Mouse (Mus musculus): ENCODE results near the gene 4932438H23Rik. TPM values are rescaled to one million over a fixed set of nuclear protein-coding genes. Genes with fewer than 3 reads are reported as not detected.
"Not testable (repeated sequence)": the region's sequence is repeated elsewhere in the genome, so short reads cannot be mapped to it uniquely, and the experiment has no call there.

4932438H23Rik gene
- total and polyA plus RNA-seq, 3 experiments: 0.07 to 4.6 (median 0.98) TPM

GRCm38 (mm10) chr16:91083002-91083646 lies 11.8 kb downstream of the 4932438H23Rik start:
- peaks cover 36% of the 10 kb centered on the region for H3K4me1 ChIP-seq (ENCODE audit: insufficient read depth, low read depth, low read length)
- H3K27me3 ChIP-seq (ENCODE audit: insufficient read depth, low read length): no peaks in the 10 kb centered on the region
- DNase-seq (ENCODE audit: low spot score) (no peak), ATAC-seq (ENCODE audit: extremely low read depth, insufficient number of reproducible peaks, low FRiP score, poor library complexity, severe bottlenecking) (no peak)
- no peak for TF ChIP-seq CTCF (IDR thresholded peaks at IDR 0.05; ENCODE audit: low read depth, low read length)
- no peak for TF ChIP-seq GATA2 (IDR thresholded peaks at IDR 0.05; ENCODE audit: borderline replicate concordance, low read depth, low read length)
- TF ChIP-seq TAL1 (conservative IDR thresholded peaks at IDR 0.05; ENCODE audit: low read depth, low read length): no peak
- H3K36me3 ChIP-seq (replicated peaks): no peaks in the 10 kb centered on the region
- H3K9me3 ChIP-seq (replicated peaks): peaks cover 13% of the 10 kb centered on the region
- no peak overlapping the region for H3K4me3 ChIP-seq (ENCODE audit: low read depth, low read length)

GRCm38 (mm10) chr16:91081508-91081907 lies 13.4 kb downstream of the 4932438H23Rik start:
- DNase-seq (ENCODE audit: low spot score) (peak; percentile 70), ATAC-seq (ENCODE audit: extremely low read depth, insufficient number of reproducible peaks, low FRiP score, poor library complexity, severe bottlenecking) (peak; percentile 69)
- peaks cover 12% of the 10 kb centered on the region for H3K9me3 ChIP-seq (replicated peaks)
- H3K4me1 ChIP-seq (ENCODE audit: insufficient read depth, low read depth, low read length): peaks cover 38% of the 10 kb centered on the region
- H3K27me3 ChIP-seq (ENCODE audit: insufficient read depth, low read length): no peaks in the 10 kb centered on the region
- TF ChIP-seq CTCF (IDR thresholded peaks at IDR 0.05; ENCODE audit: low read depth, low read length) (peak; percentile 27; the same call in 1 of the 2 replicates), GATA1 (IDR thresholded peaks at IDR 0.05; ENCODE audit: borderline replicate concordance, low read length) (no peak), GATA2 (IDR thresholded peaks at IDR 0.05; ENCODE audit: borderline replicate concordance, low read depth, low read length) (no peak)
- no peaks in the 10 kb centered on the region for H3K36me3 ChIP-seq (replicated peaks)
- no peak overlapping the region for H3K4me3 ChIP-seq (ENCODE audit: low read depth, low read length)

- no peak for TF ChIP-seq GATA1 (IDR thresholded peaks at IDR 0.05; ENCODE audit: borderline replicate concordance, low read length)
- TF ChIP-seq CTCF (IDR thresholded peaks at IDR 0.05; ENCODE audit: low read depth, low read length): peak; percentile 35; the same call in 1 of the 2 replicates
- no peak for TF ChIP-seq TAL1 (conservative IDR thresholded peaks at IDR 0.05; ENCODE audit: low read depth, low read length)
- no peak for TF ChIP-seq POLR2AphosphoS5 (IDR thresholded peaks at IDR 0.05; ENCODE audit: insufficient replicate concordance, low read depth, low read length)
- Histone ChIP-seq H3K9me3 (replicated peaks) (no peaks in the 10 kb centered on the region), H3K27me3 (ENCODE audit: insufficient read depth, low read length) (peaks cover under 1% of the 10 kb centered on the region; the same call in 1 of the 2 replicates), H3K4me3 (ENCODE audit: low read depth, low read length) (no peak overlapping the region), H3K36me3 (replicated peaks) (no peaks in the 10 kb centered on the region), H3K4me1 (ENCODE audit: insufficient read depth, low read depth, low read length) (peaks cover 36% of the 10 kb centered on the region)
- ATAC-seq (ENCODE audit: extremely low read depth, insufficient number of reproducible peaks, low FRiP score, poor library complexity, severe bottlenecking) (no peak; the same call in 1 of the 2 replicates), DNase-seq (ENCODE audit: low spot score) (no peak)
Measured at GRCm38 (mm10) chr16:91076180-91076579, 18.7 kb downstream of the 4932438H23Rik start.

GRCm38 (mm10) chr16:91075423-91075822 lies 19.5 kb downstream of the 4932438H23Rik start:
- not testable (repeated sequence) for H3K9me3 ChIP-seq (replicated peaks); ATAC-seq (ENCODE audit: extremely low read depth, insufficient number of reproducible peaks, low FRiP score, poor library complexity, severe bottlenecking); H3K36me3 ChIP-seq (replicated peaks); H3K27me3 ChIP-seq (ENCODE audit: insufficient read depth, low read length); DNase-seq (ENCODE audit: low spot score); H3K4me3 ChIP-seq (ENCODE audit: low read depth, low read length)
- peaks cover 38% of the 10 kb centered on the region for H3K4me1 ChIP-seq (ENCODE audit: insufficient read depth, low read depth, low read length)

- H3K9me3 ChIP-seq (replicated peaks): no peaks in the 10 kb centered on the region
- no peak overlapping the region for H3K4me3 ChIP-seq (ENCODE audit: low read depth, low read length)
- peak; percentile 91 for ATAC-seq (ENCODE audit: extremely low read depth, insufficient number of reproducible peaks, low FRiP score, poor library complexity, severe bottlenecking)
- TF ChIP-seq GATA2 (IDR thresholded peaks at IDR 0.05; ENCODE audit: borderline replicate concordance, low read depth, low read length) (no peak), TAL1 (conservative IDR thresholded peaks at IDR 0.05; ENCODE audit: low read depth, low read length) (no peak), CTCF (IDR thresholded peaks at IDR 0.05; ENCODE audit: low read depth, low read length) (no peak; the same call in 1 of the 2 replicates), GATA1 (IDR thresholded peaks at IDR 0.05; ENCODE audit: borderline replicate concordance, low read length) (no peak), POLR2AphosphoS5 (IDR thresholded peaks at IDR 0.05; ENCODE audit: insufficient replicate concordance, low read depth, low read length) (no peak)
- peaks cover 43% of the 10 kb centered on the region for H3K4me1 ChIP-seq (ENCODE audit: insufficient read depth, low read depth, low read length)
- no peaks in the 10 kb centered on the region for H3K36me3 ChIP-seq (replicated peaks)
- peaks cover 6% of the 10 kb centered on the region; the same call in 1 of the 2 replicates for H3K27me3 ChIP-seq (ENCODE audit: insufficient read depth, low read length)
- DNase-seq (ENCODE audit: low spot score): peak; percentile 58
Measured at GRCm38 (mm10) chr16:91073163-91073892, 21.6 kb downstream of the 4932438H23Rik start.

- no peak for ATAC-seq (ENCODE audit: extremely low read depth, insufficient number of reproducible peaks, low FRiP score, poor library complexity, severe bottlenecking)
- Histone ChIP-seq H3K9me3 (replicated peaks) (no peaks in the 10 kb centered on the region), H3K36me3 (replicated peaks) (no peaks in the 10 kb centered on the region), H3K4me3 (ENCODE audit: low read depth, low read length) (no peak overlapping the region), H3K4me1 (ENCODE audit: insufficient read depth, low read depth, low read length) (peaks cover 44% of the 10 kb centered on the region), H3K27me3 (ENCODE audit: insufficient read depth, low read length) (peaks cover 6% of the 10 kb centered on the region; the same call in 1 of the 2 replicates)
- TF ChIP-seq GATA1 (IDR thresholded peaks at IDR 0.05; ENCODE audit: borderline replicate concordance, low read length) (no peak), POLR2AphosphoS5 (IDR thresholded peaks at IDR 0.05; ENCODE audit: insufficient replicate concordance, low read depth, low read length) (no peak), GATA2 (IDR thresholded peaks at IDR 0.05; ENCODE audit: borderline replicate concordance, low read depth, low read length) (no peak), TAL1 (conservative IDR thresholded peaks at IDR 0.05; ENCODE audit: low read depth, low read length) (no peak), CTCF (IDR thresholded peaks at IDR 0.05; ENCODE audit: low read depth, low read length) (no peak)
- no peak for DNase-seq (ENCODE audit: low spot score)
Measured at GRCm38 (mm10) chr16:91072256-91072655, 22.7 kb downstream of the 4932438H23Rik start.
